Mouse (Mus musculus) myocyte (in vitro differentiated cells): Measurements from ENCODE around the gene Lekr1. TPM values are rescaled to one million over a fixed set of nuclear protein-coding genes. Genes with fewer than 3 reads are reported as not detected.

Experiments used
- H3K27me3 ChIP-seq: one replicate; pipeline ENCODE4 v1.6.1; 2011; ENCODE audit not compliant: control insufficient read depth, insufficient read depth, insufficient read length
- H3K36me3 ChIP-seq: one replicate; pipeline ENCODE4 v1.6.1; 2011; ENCODE audit not compliant: control insufficient read depth, insufficient read depth
- H3K4me2 ChIP-seq: one replicate; pipeline ENCODE4 v1.6.1; 2011; ENCODE audit warnings: low read depth, control low read depth
- H3K4me3 ChIP-seq: one replicate; pipeline ENCODE4 v1.5.1; 2011; ENCODE audit warnings: mild to moderate bottlenecking, control low read depth, moderate library complexity
- H3K79me2 ChIP-seq: one replicate; pipeline ENCODE4 v1.6.1; 2011; ENCODE audit not compliant: control insufficient read depth, insufficient read depth
- H3ac ChIP-seq: one replicate; pipeline ENCODE4 v1.6.1; 2011; ENCODE audit not compliant: control insufficient read depth, insufficient read length
- CEBPB ChIP-seq: IDR thresholded peaks from 2 replicates; pipeline ENCODE4 v1.6.1; 2011; ENCODE audit warnings: mild to moderate bottlenecking, moderate library complexity; ENCODE audit not compliant: poor library complexity, insufficient read depth, severe bottlenecking
- E2F4 ChIP-seq: IDR thresholded peaks from one replicate; pipeline ENCODE4 v1.6.1; 2011; ENCODE audit warnings: mild to moderate bottlenecking, control low read depth, moderate library complexity; ENCODE audit not compliant: insufficient read depth
- MAX ChIP-seq: IDR thresholded peaks from one replicate; pipeline ENCODE4 v1.6.1; 2011; ENCODE audit warnings: low read depth, mild to moderate bottlenecking, control low read depth
- MYOD1 ChIP-seq, 3 experiments: IDR thresholded peaks; one replicate each; pipeline ENCODE4 v1.6.1; 2011; ENCODE audit warnings: control low read depth in 2 of 3, low read depth in 2 of 3, mild to moderate bottlenecking in 2 of 3, moderate library complexity in 1 of 3; ENCODE audit not compliant: insufficient read length in 2 of 3, control insufficient read depth in 1 of 3
- MYOG ChIP-seq, 3 experiments: IDR thresholded peaks; one replicate each; pipeline ENCODE4 v1.6.1; 2011; ENCODE audit warnings: control low read depth in 2 of 3, low read depth in 2 of 3, mild to moderate bottlenecking in 2 of 3; ENCODE audit not compliant: insufficient read length in 2 of 3, control insufficient read depth in 1 of 3, insufficient read depth in 1 of 3
- POLR2A ChIP-seq: IDR thresholded peaks from one replicate; pipeline ENCODE4 v1.6.1; 2011; ENCODE audit warnings: low read depth, mild to moderate bottlenecking, control low read depth, moderate library complexity; ENCODE audit not compliant: insufficient read length
- POLR2AphosphoS2 ChIP-seq: IDR thresholded peaks from one replicate; pipeline ENCODE4 v1.6.1; 2011; ENCODE audit warnings: low read depth, control low read depth; ENCODE audit not compliant: insufficient read length
- REST ChIP-seq: IDR thresholded peaks from one replicate; pipeline ENCODE4 v1.6.1; 2011; ENCODE audit warnings: mild to moderate bottlenecking, control low read depth, moderate library complexity; ENCODE audit not compliant: insufficient read depth, insufficient read length
- SRF ChIP-seq: IDR thresholded peaks from one replicate; pipeline ENCODE4 v1.6.1; 2011; ENCODE audit warnings: low read depth; ENCODE audit not compliant: control insufficient read depth, insufficient read length
- TCF12 ChIP-seq: IDR thresholded peaks from one replicate; pipeline ENCODE4 v1.6.1; 2011; ENCODE audit warnings: mild to moderate bottlenecking, control low read depth; ENCODE audit not compliant: poor library complexity, insufficient read depth, severe bottlenecking
- TCF3 ChIP-seq: IDR thresholded peaks from one replicate; pipeline ENCODE4 v1.6.1; 2011; ENCODE audit warnings: low read depth, control low read depth; ENCODE audit not compliant: insufficient read length
- USF1 ChIP-seq: IDR thresholded peaks from one replicate; pipeline ENCODE4 v1.6.1; 2011; ENCODE audit warnings: low read depth, mild to moderate bottlenecking, control low read depth, moderate library complexity
- polyA plus RNA-seq: library from polyadenylated mRNA; unstranded; fragments of >200 nt; fragmentation: generic; extraction: Trizol; gene quantifications from one replicate; pipeline ENCODE4 v1.2.1, GENCODE M21; 2012; ENCODE audit warnings: missing spikeins

Lekr1 gene
- polyA plus RNA-seq, 1 experiment = 0.65 TPM

- H3K36me3 ChIP-seq = no peaks in the 10 kb centered on the region
- H3K4me2 ChIP-seq = no peak overlapping the region
- H3K79me2 ChIP-seq = no peaks in the 10 kb centered on the region
- no peak for TF ChIP-seq MAX
- TF ChIP-seq MYOD1 (IDR thresholded peaks at IDR 0.05; ENCODE audit: control insufficient read depth in 1 of 3, insufficient read length in 2 of 3, low read depth in 2 of 3) = no peak
- no peak for TF ChIP-seq POLR2AphosphoS2
- TF ChIP-seq TCF3 = no peak
- TF ChIP-seq REST = no peak
- TF ChIP-seq USF1 = no peak
- no peak for TF ChIP-seq TCF12
- no peak for TF ChIP-seq MYOG (IDR thresholded peaks at IDR 0.05; ENCODE audit: control insufficient read depth in 1 of 3, insufficient read depth in 1 of 3, insufficient read length in 2 of 3, low read depth in 2 of 3)
- no peak for TF ChIP-seq POLR2A
- no peak for TF ChIP-seq SRF
- TF ChIP-seq E2F4 = no peak
- no peak for TF ChIP-seq CEBPB
- no peak overlapping the region for H3K4me3 ChIP-seq
- H3K27me3 ChIP-seq = no peaks in the 10 kb centered on the region
- no peak overlapping the region for H3ac ChIP-seq
These were observed 194.9 kb downstream of the Lekr1 start for GRCm38 (mm10) chr3:65860903-65861302.

- H3K4me2 ChIP-seq = peak overlapping the region; percentile 31
- TF ChIP-seq TCF12 (no peak), POLR2AphosphoS2 (no peak), MYOG (IDR thresholded peaks at IDR 0.05; ENCODE audit: control insufficient read depth in 1 of 3, insufficient read depth in 1 of 3, insufficient read length in 2 of 3, low read depth in 2 of 3) (no peak), REST (no peak), SRF (no peak), E2F4 (no peak), USF1 (no peak), POLR2A (no peak), MYOD1 (IDR thresholded peaks at IDR 0.05; ENCODE audit: control insufficient read depth in 1 of 3, insufficient read length in 2 of 3, low read depth in 2 of 3) (no peak)
- H3K4me3 ChIP-seq = no peak overlapping the region
- H3K27me3 ChIP-seq = no peaks in the 10 kb centered on the region
- H3K36me3 ChIP-seq = no peaks in the 10 kb centered on the region
- H3ac ChIP-seq = no peak overlapping the region
- no peaks in the 10 kb centered on the region for H3K79me2 ChIP-seq
These were observed 195.4 kb downstream of the Lekr1 start for GRCm38 (mm10) chr3:65861471-65861881.

- Histone ChIP-seq H3ac (no peak overlapping the region), H3K79me2 (no peaks in the 10 kb centered on the region), H3K27me3 (no peaks in the 10 kb centered on the region), H3K36me3 (no peaks in the 10 kb centered on the region), H3K4me2 (peak overlapping the region; percentile 47), H3K4me3 (no peak overlapping the region)
- no peak for TF ChIP-seq POLR2A
- no peak for TF ChIP-seq POLR2AphosphoS2
- TF ChIP-seq SRF = no peak
- no peak for TF ChIP-seq USF1
- no peak for TF ChIP-seq MAX
These were observed 197.3 kb downstream of the Lekr1 start for GRCm38 (mm10) chr3:65863297-65863696.

GRCm38 (mm10) chr3:65863762-65864377, 197.8 kb downstream of the Lekr1 start:
- H3K36me3 ChIP-seq = no peaks in the 10 kb centered on the region
- no peak for TF ChIP-seq POLR2AphosphoS2
- no peak for TF ChIP-seq MYOD1 (IDR thresholded peaks at IDR 0.05; ENCODE audit: control insufficient read depth in 1 of 3, insufficient read length in 2 of 3, low read depth in 2 of 3)
- no peak for TF ChIP-seq REST
- TF ChIP-seq TCF12 = no peak
- TF ChIP-seq E2F4 = no peak
- no peak for TF ChIP-seq MAX
- no peak for TF ChIP-seq CEBPB
- TF ChIP-seq USF1 = no peak
- no peak for TF ChIP-seq POLR2A
- TF ChIP-seq MYOG (IDR thresholded peaks at IDR 0.05; ENCODE audit: control insufficient read depth in 1 of 3, insufficient read depth in 1 of 3, insufficient read length in 2 of 3, low read depth in 2 of 3) = no peak
- TF ChIP-seq SRF = no peak
- no peak for TF ChIP-seq TCF3
- H3K4me3 ChIP-seq = no peak overlapping the region
- H3K79me2 ChIP-seq = no peaks in the 10 kb centered on the region
- H3K27me3 ChIP-seq = no peaks in the 10 kb centered on the region
- peak overlapping the region; percentile 47 for H3K4me2 ChIP-seq
- no peak overlapping the region for H3ac ChIP-seq

GRCm38 (mm10) chr3:65868931-65869330, 202.9 kb downstream of the Lekr1 start:
- Histone ChIP-seq H3K4me3 (no peak overlapping the region), H3K79me2 (no peaks in the 10 kb centered on the region), H3ac (no peak overlapping the region), H3K36me3 (no peaks in the 10 kb centered on the region), H3K4me2 (no peak overlapping the region), H3K27me3 (no peaks in the 10 kb centered on the region)
- TF ChIP-seq REST = no peak
- no peak for TF ChIP-seq MYOD1 (IDR thresholded peaks at IDR 0.05; ENCODE audit: control insufficient read depth in 1 of 3, insufficient read length in 2 of 3, low read depth in 2 of 3)
- no peak for TF ChIP-seq E2F4
- no peak for TF ChIP-seq SRF
- no peak for TF ChIP-seq POLR2A
- TF ChIP-seq USF1 = no peak
- no peak for TF ChIP-seq TCF12
- no peak for TF ChIP-seq MAX
- no peak for TF ChIP-seq TCF3
- TF ChIP-seq CEBPB = no peak
- no peak for TF ChIP-seq MYOG (IDR thresholded peaks at IDR 0.05; ENCODE audit: control insufficient read depth in 1 of 3, insufficient read depth in 1 of 3, insufficient read length in 2 of 3, low read depth in 2 of 3)
- TF ChIP-seq POLR2AphosphoS2 = no peak
